Mouse (Mus musculus) neural tube, embryonic 11.5 days (tissue): ENCODE data around the gene Rbfox2. TPM values are rescaled to one million over a fixed set of nuclear protein-coding genes. Genes with fewer than 3 reads are reported as not detected.
A peak's percentile ranks its signal among the peaks of the same experiment; 100 is the strongest.

Experiments
- ATAC-seq: fragments of 200-750 bp; cut with Nextera tagmentation; 2 replicates; pipeline ENCODE4 v1.8.0; 2017; ENCODE audit warnings: moderate number of reproducible peaks, mild to moderate bottlenecking, moderate TSS enrichment, moderate library complexity; ENCODE audit not compliant: insufficient read depth, low FRiP score, low TSS enrichment
- DNase-seq: peaks from one replicate; pipeline ENCODE4 v3.0.0-alpha.2; 2015; ENCODE audit warnings: low spot score
- H3K27ac ChIP-seq: fragments of 300-500 bp; sonication (generic); 2 replicates; pipeline ENCODE4 v1.5.1; 2014; ENCODE audit warnings: low read depth, mild to moderate bottlenecking, low read length
- H3K27me3 ChIP-seq: fragments of 300-500 bp; sonication (generic); 2 replicates; pipeline ENCODE4 v1.6.1; 2014; ENCODE audit warnings: mild to moderate bottlenecking, low read length, mixed read lengths; ENCODE audit not compliant: control insufficient read depth, insufficient read depth
- H3K36me3 ChIP-seq: fragments of 300-500 bp; sonication (generic); 2 replicates; pipeline ENCODE4 v1.6.1; 2014; ENCODE audit warnings: mild to moderate bottlenecking, low read length, moderate library complexity, mixed read lengths; ENCODE audit not compliant: control insufficient read depth, insufficient read depth
- H3K4me1 ChIP-seq: fragments of 300-500 bp; sonication (generic); 2 replicates; pipeline ENCODE4 v1.6.1; 2014; ENCODE audit warnings: low read length, mixed read lengths; ENCODE audit not compliant: control insufficient read depth, insufficient read depth
- H3K4me2 ChIP-seq: fragments of 300-500 bp; sonication (generic); 2 replicates; pipeline ENCODE4 v1.6.1; 2014; ENCODE audit warnings: low read depth, mild to moderate bottlenecking, moderate library complexity
- H3K4me3 ChIP-seq: fragments of 300-500 bp; sonication (generic); 2 replicates; pipeline ENCODE4 v1.5.1; 2014; ENCODE audit warnings: low read depth, low read length
- H3K9ac ChIP-seq: fragments of 300-500 bp; sonication (generic); 2 replicates; pipeline ENCODE4 v1.6.1; 2014; ENCODE audit warnings: mild to moderate bottlenecking, low read length
- H3K9me3 ChIP-seq: fragments of 300-500 bp; sonication (generic); 2 replicates; pipeline ENCODE4 v1.6.1; 2016; ENCODE audit warnings: low read length; ENCODE audit not compliant: control insufficient read depth
- WGBS: fragments of 180-500 bp; shearing (Covaris S2); extraction: QIAGEN DNeasy Blood & Tissue Kit; methylation state at CpG from one replicate; pipeline ENCODE4 v1.1.7; 2014; 5-methylcytosine and 5-hydroxymethylcytosine counted together
- polyA plus RNA-seq: library from polyadenylated mRNA; unstranded; fragments of >200 nt; fragmentation: Nextera tagmentation; extraction: Ambion mirVana; gene quantifications from 2 replicates; pipeline ENCODE4 v1.2.1, GENCODE M21; 2014

Gene Rbfox2
- polyA plus RNA-seq, 1 experiment from 2014 or later = 123 TPM

GRCm38 (mm10) chr15:77212818-77213217 is 94.0 kb downstream of the Rbfox2 start:
- Histone ChIP-seq H3K4me2 (no peak overlapping the region), H3K27ac (no peak overlapping the region), H3K27me3 (no peaks in the 10 kb centered on the region), H3K9me3 (no peaks in the 10 kb centered on the region), H3K9ac (no peak overlapping the region), H3K36me3 (no peaks in the 10 kb centered on the region), H3K4me3 (no peak overlapping the region), H3K4me1 (peaks cover 22% of the 10 kb centered on the region)
- WGBS = 63% methylated on average over 7 of the region's 7 CpGs
- DNase-seq (no peak), ATAC-seq (no peak)

GRCm38 (mm10) chr15:77212217-77212757 is 94.5 kb downstream of the Rbfox2 start:
- DNase-seq = no peak
- WGBS = 78% methylated on average over 4 of the region's 4 CpGs

GRCm38 (mm10) chr15:77206996-77207395 is 99.8 kb downstream of the Rbfox2 start:
- Histone ChIP-seq H3K36me3 (no peaks in the 10 kb centered on the region), H3K4me1 (peaks cover 10% of the 10 kb centered on the region; the same call in 1 of the 2 replicates), H3K9ac (no peak overlapping the region), H3K4me2 (no peak overlapping the region), H3K27ac (no peak overlapping the region), H3K4me3 (no peak overlapping the region), H3K9me3 (no peaks in the 10 kb centered on the region), H3K27me3 (no peaks in the 10 kb centered on the region)
- ATAC-seq = no peak
- WGBS = 86% methylated on average over 5 of the region's 5 CpGs
- DNase-seq = no peak

More at GRCm38 (mm10) chr15:77212217-77212757, 94.5 kb downstream of the Rbfox2 start:
- ATAC-seq = no peak
- H3K27ac ChIP-seq = no peak overlapping the region
- no peak overlapping the region for H3K4me3 ChIP-seq
- H3K36me3 ChIP-seq = no peaks in the 10 kb centered on the region
- no peaks in the 10 kb centered on the region for H3K27me3 ChIP-seq
- no peak overlapping the region for H3K9ac ChIP-seq
- no peaks in the 10 kb centered on the region for H3K9me3 ChIP-seq
- no peak overlapping the region for H3K4me2 ChIP-seq
- H3K4me1 ChIP-seq = peaks cover 19% of the 10 kb centered on the region

- WGBS = 71% methylated on average over 7 of the region's 7 CpGs
- no peaks in the 10 kb centered on the region for H3K9me3 ChIP-seq
- no peak for DNase-seq
Observed at GRCm38 (mm10) chr15:77204951-77205350, 101.9 kb downstream of the Rbfox2 start.

GRCm38 (mm10) chr15:77203255-77203981 is 103.4 kb downstream of the Rbfox2 start:
- H3K27ac ChIP-seq = no peak overlapping the region
- ATAC-seq (no peak), DNase-seq (peak; percentile 27)
- peaks cover 10% of the 10 kb centered on the region; the same call in 1 of the 2 replicates for H3K4me1 ChIP-seq
- H3K36me3 ChIP-seq = no peaks in the 10 kb centered on the region
- H3K4me2 ChIP-seq = no peak overlapping the region
- no peak overlapping the region for H3K4me3 ChIP-seq
- H3K27me3 ChIP-seq = no peaks in the 10 kb centered on the region
- H3K9me3 ChIP-seq = no peaks in the 10 kb centered on the region
- whole genome bisulfite sequencing = 70% methylated on average over 14 of the region's 14 CpGs
- no peak overlapping the region for H3K9ac ChIP-seq

More at GRCm38 (mm10) chr15:77204951-77205350, 101.9 kb downstream of the Rbfox2 start:
- Histone ChIP-seq H3K4me1 (peaks cover 10% of the 10 kb centered on the region; the same call in 1 of the 2 replicates), H3K27me3 (no peaks in the 10 kb centered on the region), H3K4me2 (no peak overlapping the region), H3K36me3 (no peaks in the 10 kb centered on the region), H3K9ac (no peak overlapping the region), H3K27ac (no peak overlapping the region), H3K4me3 (no peak overlapping the region)
- ATAC-seq = no peak

- Histone ChIP-seq H3K9me3 (no peaks in the 10 kb centered on the region), H3K9ac (no peak overlapping the region), H3K27me3 (no peaks in the 10 kb centered on the region), H3K27ac (no peak overlapping the region), H3K4me2 (no peak overlapping the region), H3K36me3 (no peaks in the 10 kb centered on the region), H3K4me3 (no peak overlapping the region), H3K4me1 (peaks cover 10% of the 10 kb centered on the region; the same call in 1 of the 2 replicates)
- 93% methylated on average over 3 of the region's 3 CpGs for WGBS
- DNase-seq (no peak), ATAC-seq (no peak)
Observed at GRCm38 (mm10) chr15:77202881-77203254, 103.9 kb downstream of the Rbfox2 start.

GRCm38 (mm10) chr15:77202223-77202622 is 104.6 kb downstream of the Rbfox2 start:
- ATAC-seq (no peak), DNase-seq (peak; percentile 65)
- no peaks in the 10 kb centered on the region for H3K9me3 ChIP-seq
- no peak overlapping the region for H3K27ac ChIP-seq
- no peak overlapping the region for H3K9ac ChIP-seq
- 48% methylated on average over 2 of the region's 2 CpGs for WGBS
- H3K4me2 ChIP-seq = no peak overlapping the region
- no peaks in the 10 kb centered on the region for H3K27me3 ChIP-seq
- H3K4me1 ChIP-seq = peaks cover 10% of the 10 kb centered on the region; the same call in 1 of the 2 replicates
- H3K4me3 ChIP-seq = no peak overlapping the region
- H3K36me3 ChIP-seq = no peaks in the 10 kb centered on the region

GRCm38 (mm10) chr15:77196827-77197226 is 110.0 kb downstream of the Rbfox2 start:
- H3K9me3 ChIP-seq = no peaks in the 10 kb centered on the region
- ATAC-seq (no peak), DNase-seq (no peak)
- no peaks in the 10 kb centered on the region for H3K27me3 ChIP-seq
- WGBS = 95% methylated on average over 5 of the region's 5 CpGs
- no peaks in the 10 kb centered on the region for H3K4me1 ChIP-seq
- H3K9ac ChIP-seq = no peak overlapping the region
- no peaks in the 10 kb centered on the region for H3K36me3 ChIP-seq
- no peak overlapping the region for H3K4me3 ChIP-seq
- H3K4me2 ChIP-seq = no peak overlapping the region
- H3K27ac ChIP-seq = no peak overlapping the region

GRCm38 (mm10) chr15:77196001-77196400 is 110.8 kb downstream of the Rbfox2 start:
- Histone ChIP-seq H3K9me3 (no peaks in the 10 kb centered on the region), H3K27me3 (no peaks in the 10 kb centered on the region), H3K4me2 (no peak overlapping the region), H3K9ac (no peak overlapping the region), H3K4me3 (no peak overlapping the region), H3K4me1 (no peaks in the 10 kb centered on the region), H3K27ac (no peak overlapping the region), H3K36me3 (no peaks in the 10 kb centered on the region)
- ATAC-seq (no peak), DNase-seq (no peak)
- 97% methylated on average over 2 of the region's 2 CpGs for WGBS
